Mouse (Mus musculus): Measurements from ENCODE around the gene Ptn. TPM values are rescaled to one million over a fixed set of nuclear protein-coding genes. Genes with fewer than 3 reads are reported as not detected.

Gene Ptn
- total RNA-seq, 2 experiments from 2014 or later = 614 to 699 TPM

DNA sequence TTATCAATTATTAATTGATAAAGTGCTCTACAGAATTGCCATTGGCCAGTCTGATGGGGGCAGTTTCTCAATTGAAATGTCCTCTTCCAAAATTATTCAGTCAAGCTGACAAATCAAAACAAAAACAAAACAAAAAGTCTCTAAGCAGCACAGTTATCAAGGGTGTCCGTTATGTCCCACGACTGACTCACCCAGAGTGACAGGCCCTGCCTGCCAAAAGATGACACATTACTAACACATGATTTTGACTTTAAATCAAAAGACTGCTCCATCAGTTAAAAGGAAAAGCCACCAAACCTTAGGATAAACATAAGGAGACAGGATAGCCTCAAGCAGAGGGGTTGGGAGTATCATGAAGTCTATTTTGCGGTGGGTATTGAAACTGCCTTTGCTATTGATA, 6.6 kb upstream of the Ptn start:
- DNase-seq = no peak
- intact Hi-C loops (cut with DNase I) = no loop called here

DNA sequence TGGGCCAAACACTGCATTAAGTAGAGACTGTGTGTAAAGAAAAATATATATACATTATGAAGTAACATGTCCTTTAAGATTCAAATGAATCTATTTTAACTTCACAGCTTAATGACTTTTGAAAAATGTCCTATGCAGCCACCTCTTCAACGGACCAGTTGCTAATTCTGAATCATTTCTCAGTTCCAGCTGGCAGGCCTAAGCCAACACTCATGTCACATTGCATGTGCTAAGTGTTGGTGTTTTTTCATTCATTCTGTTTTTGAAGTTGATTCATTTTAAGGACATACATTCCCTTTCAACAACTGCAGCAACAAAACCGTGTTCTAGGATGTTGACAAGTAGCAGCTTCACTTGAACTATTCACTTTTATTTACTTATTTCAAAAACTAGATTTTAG, 6.0 kb upstream of the Ptn start:
- DNase-seq = no peak
- intact Hi-C loops (cut with DNase I) = no loop called here

DNA sequence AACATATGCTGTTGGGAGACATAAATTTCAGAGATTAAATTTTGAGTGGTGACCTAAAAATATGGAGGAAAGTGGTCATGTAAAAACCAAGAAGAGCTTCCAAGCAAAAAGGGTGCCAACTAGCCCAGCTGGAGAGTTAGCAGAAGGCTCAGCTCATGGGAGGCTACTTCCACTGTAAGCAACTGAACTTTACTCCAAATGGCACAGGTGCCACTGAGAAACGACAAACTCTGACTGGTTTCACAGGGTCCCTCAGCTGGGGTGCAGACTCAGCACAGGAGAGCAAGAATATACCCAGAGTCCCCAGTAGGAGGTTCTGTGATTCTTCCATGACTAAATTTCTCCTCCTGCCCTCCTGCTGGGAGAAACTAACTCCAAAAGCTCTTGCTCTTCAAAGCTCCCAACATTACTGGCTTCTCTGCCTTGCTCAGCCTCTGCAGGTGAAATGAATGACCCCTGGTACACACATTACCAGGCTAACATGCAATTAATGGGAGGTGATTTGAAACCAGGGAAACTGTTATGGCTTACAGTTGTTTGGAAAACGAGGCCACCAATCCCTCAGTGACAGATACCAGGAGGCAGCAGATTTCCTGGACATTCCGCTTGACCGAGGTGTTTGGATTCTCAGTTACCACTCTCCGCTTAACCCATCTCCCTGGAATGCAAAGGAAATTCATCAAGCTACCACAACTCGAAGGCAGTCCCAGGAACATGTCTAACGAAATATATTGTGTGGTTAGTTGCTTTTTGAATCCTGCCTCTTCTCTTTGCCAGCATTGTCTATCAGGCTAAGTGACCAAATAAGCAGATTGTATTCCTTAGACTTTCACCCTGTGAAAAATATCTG, 2.9 kb upstream of the Ptn start:
- no peak for DNase-seq
- intact Hi-C loops (cut with DNase I) = no loop called here

DNA sequence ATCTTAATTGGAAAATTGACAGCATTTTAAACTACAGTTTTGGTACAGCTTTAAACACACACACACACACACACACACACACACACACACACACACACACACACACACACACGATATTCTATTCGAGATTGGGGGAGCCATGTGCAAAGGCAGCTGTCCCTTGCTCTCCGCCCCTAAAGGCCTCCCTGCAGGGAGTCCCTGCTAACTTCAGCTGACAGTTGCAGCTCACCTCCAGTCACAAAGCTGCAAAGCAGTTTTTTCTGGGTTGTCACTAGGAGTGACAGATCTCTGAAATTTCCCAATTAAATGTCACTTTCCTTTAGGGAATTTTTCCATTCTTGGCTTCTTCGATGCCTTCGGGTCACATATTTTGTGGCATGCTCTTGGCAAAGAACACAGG, 428 bp upstream of the Ptn start:
- intact Hi-C loops (cut with DNase I) = no loop called here
- peak; percentile 67 for DNase-seq

DNA sequence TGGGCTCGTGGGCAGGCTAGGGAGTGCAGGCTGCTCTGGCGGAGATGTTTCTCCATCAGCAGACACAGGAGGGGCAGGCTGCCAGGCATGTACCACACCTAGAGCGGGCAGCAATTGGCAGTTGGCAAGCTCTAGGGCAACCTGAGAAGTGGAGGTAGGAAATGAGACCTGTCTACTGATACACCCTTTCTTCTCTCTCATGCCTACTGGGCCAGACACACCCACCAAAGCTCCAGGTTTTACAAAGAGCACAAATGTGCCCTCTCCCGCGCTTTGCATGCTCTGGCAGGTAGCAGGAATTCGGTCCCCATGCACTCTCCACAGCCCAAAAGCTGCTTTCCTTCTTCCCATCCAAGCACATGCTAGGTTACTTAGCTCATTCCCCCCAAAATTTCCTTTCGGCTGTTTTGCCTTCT, 701 bp downstream of the Ptn start:
- peak; percentile 77 for DNase-seq
- intact Hi-C loops (cut with DNase I) = loop anchor here (5.0 kb wide), 1 partner anchor 93 kb away; no protein-coding TSS in a partner anchor

DNA sequence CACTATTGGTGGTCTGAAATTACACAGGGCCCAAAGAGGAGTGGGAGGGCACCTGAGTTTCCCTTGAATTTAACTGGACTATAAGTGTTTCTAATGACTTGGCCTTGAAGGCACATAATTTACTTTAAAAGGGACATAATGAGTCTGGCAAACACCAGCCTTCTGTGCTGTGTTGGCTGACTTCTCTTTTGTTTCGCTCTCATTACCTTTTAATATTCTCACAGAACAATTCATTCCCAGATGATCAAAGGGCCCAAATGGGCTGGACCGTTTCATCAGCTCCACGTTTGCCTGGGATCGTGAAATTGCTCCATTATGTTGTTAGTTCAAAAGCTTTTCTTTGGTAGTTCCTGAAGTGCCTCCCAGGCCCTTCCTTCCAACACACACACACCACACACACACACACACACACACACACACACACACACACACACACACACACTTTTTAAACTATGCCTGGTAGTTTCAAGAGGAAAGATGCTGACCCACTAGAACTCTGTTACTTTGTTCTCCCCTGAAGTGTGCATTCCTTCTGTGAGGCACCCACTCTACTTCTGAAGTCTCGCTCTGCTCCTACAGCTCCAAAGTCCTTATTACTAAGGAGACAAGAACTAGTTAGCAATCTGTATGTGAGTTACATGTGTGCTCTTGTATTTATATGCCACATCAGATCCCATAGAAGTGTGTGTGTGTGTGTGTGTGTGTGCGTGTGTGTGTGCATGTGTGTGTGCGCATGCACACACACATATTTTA, 1.5 kb downstream of the Ptn start:
- no peak for DNase-seq
- intact Hi-C loops (cut with DNase I) = loop anchor here (5.0 kb wide), 1 partner anchor 94 kb away; no protein-coding TSS in a partner anchor

DNA sequence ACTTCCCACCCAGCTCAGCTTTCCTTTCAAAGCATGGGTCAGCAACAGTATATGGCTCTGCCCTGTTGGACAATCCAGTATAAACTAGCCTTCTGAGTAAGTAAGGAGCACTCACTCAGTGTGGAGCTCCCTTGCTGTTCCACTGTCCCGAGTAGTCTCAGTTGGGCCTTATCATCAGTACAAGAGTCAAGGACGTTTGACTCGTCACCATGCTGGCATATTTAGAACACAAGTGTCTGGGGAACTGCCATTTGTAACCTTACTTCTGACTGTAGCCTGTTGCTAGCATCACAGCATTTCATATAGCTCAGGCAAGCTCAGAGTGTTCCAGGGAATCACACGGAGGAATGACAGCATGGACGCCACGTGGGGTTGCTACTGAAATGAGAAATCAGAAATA, 3.1 kb downstream of the Ptn start:
- DNase-seq = no peak
- intact Hi-C loops (cut with DNase I) = loop anchor here (5.0 kb wide), 1 partner anchor 95 kb away; no protein-coding TSS in a partner anchor

DNA sequence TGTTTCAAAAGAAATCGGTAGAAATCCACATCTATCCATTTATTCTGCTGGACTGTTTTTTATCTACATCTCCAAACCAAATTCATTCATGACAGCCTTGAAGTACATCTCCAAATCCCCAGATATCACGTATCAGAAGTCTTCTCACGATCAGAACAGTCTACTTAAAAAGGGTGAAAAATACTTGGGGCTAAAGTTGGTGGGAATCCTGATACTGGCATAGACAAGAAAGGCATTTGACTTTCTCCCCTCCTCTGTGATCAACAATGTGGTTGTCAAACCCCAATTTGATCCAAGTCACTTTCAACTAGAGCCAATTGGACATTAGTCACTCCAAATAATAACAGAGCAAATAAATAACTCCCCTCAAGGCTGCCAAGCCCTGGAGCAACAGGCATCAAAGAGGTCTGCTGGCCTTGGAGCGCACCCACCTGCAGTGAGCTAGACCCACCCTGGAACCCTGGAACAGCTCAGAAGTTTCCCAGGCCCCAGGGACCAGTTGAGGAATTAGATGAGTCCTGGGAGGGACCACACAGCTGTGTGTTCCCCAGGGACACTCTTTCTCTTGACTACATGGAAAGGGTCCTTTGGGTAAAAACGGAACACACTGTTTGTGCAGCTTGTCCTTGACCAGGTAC, 9.6 kb downstream of the Ptn start:
- intact Hi-C loops (cut with DNase I) = no loop called here
- peak; percentile 39 for DNase-seq

DNA sequence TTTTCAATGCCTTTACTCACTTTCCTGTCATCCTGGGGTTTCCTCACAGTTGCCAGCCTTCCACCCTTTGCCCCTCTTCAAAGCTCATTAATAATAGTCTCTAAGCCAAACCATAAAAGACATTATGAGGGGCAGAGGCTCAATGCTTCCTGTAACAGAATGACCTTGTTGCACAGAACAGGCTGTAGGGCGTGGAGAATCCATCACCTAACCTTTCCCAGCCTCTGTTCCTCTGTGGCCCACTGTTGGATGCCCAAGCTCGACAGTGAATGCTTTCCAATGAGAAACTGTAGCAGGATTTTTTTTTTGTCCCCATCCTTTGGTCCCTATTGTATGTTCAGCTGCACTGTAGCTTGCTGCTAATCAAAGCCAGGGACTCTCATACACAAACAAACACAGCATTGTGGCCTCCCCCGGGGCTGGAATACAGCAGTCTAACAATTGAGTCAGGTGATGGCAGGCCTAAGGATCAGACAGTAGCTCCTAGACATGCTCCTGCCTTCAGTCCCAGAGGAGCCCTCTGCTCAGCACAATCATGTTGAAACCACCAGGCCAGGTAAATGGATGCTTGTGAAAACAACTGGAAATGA, 12.9 kb downstream of the Ptn start:
- intact Hi-C loops (cut with DNase I) = no loop called here
- DNase-seq = no peak

DNA sequence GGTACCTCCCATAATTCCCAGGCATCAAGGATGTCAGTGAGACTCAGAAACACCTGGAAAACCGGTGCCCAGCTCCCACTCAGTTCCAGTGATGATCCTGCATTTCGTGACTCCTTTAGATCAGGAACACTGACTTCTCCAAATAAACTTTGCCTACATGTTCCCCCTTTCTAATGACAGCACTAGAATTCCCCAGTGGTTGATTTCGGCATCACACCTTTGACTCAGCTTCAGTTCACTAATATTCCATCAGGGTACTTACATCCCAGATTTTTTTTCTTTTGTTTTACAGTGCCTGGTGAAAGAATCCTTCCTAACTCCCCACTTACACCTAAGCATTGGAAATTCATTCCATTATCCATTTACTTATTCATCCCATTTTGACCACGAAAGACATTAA, 15.5 kb downstream of the Ptn start:
- DNase-seq = no peak
- intact Hi-C loops (cut with DNase I) = no loop called here

DNA sequence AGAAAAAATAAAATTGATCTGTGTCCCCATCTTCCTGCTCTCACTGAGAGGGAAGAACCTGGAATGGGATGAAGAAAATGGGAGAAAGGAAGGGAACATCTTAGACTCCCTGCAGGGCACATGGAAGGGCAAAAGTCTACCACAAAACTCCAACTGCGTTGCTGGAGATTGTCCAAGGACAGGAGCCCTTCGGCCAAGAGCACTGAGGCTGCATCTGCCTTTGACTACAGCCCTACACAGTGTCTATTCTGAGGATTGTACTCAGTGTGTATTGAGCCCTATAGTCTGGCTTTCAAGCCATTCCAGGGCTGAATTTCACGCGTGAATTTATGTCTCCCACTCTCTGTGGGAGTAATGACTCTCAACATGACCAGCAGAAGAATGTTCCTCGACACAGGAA, 16.2 kb downstream of the Ptn start:
- DNase-seq = peak; percentile 87
- intact Hi-C loops (cut with DNase I) = no loop called here

DNA sequence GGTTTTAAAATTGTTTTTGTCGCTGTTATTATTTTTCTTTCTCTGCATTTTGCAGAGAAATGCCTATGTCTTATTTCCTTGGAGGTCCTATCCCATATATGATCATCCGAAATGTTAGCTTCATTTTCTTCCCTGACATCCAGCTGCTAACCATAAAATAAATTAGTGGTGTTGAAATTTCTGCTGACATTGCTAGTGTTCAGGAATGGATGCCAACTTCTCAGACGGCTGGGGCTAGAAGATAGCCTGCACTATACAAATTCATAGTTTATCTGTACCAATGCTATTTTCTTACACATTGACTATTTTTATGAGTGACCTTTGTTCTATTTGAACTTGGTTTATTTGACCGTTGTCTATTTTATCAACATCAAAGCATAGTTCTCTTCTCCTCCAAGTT, 20.8 kb downstream of the Ptn start:
- DNase-seq = no peak
- intact Hi-C loops (cut with DNase I) = no loop called here

DNA sequence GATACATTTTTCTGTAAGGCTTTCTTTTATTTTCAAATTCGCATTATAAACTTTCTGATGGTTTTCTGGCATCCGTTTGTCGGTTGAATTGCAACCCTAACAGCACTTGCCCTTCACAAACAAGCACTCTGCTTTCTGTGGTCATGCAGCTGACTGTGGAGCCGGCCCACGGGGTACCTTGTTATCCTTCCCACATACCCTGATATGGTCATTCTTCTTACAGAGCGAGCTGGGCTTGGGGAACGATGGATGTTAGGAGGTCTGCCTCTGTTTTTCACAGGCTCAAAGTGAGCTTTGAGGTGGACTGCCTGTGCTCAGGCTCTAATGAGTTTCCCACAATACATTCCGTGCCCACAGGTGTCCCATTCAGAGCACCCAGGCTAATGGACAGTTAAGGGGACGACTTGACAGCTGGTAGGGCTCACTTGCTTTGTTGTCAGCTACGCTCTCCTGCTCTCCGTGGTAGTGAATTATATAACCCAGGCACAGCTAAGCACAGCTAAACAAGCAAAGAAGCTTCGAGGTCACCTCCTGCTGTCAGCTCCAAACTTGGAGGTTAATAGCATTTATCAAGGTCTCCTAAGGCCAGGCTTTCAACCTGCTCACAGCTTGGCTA, 21.3 kb downstream of the Ptn start:
- DNase-seq = no peak
- intact Hi-C loops (cut with DNase I) = no loop called here

DNA sequence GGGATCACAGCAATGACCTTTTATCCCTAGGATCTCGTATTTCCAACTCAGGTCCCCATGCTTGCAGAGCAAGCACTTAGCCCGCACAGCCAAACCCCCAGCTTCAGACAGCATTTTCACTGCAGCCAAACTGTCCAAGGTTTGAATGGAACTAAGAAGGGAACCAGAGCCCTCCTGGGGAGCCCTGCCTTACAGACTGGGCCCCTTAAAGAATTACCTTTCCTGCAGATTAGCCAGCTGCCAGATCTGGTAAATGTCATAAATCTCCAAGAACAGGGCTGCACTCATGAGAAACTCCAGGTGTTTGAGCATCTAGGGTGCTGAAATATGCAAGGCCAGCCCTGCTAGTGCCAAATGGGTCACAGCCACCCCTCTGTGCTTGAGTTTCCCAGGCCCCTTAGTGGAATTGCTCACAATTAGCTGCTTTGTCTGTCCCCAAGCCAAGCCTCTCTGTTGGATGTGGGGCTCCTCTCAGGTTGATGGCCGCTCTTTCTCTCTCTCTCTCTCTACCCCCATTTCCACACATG, 25.3 kb downstream of the Ptn start:
- intact Hi-C loops (cut with DNase I) = no loop called here
- DNase-seq = peak; percentile 29

DNA sequence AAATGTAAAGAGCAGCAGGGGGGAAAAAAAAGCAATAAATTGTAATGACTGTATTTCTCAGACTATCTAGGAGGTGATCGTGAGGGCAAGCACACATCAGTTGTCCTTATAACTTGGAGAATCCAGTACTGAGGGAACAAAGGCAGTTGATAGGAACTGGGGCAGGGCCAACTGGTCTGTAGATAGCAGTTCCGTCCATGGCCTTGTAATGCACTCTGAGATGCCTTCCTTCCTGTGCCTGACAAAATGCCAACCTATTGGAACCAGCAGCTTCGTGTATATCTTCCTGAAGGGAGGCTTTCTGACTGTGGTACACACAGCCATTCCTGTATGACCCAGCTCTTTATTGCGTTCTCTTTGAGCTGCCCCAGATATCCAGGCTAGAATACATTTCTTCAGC, 27.5 kb downstream of the Ptn start:
- intact Hi-C loops (cut with DNase I) = no loop called here
- DNase-seq = no peak

DNA sequence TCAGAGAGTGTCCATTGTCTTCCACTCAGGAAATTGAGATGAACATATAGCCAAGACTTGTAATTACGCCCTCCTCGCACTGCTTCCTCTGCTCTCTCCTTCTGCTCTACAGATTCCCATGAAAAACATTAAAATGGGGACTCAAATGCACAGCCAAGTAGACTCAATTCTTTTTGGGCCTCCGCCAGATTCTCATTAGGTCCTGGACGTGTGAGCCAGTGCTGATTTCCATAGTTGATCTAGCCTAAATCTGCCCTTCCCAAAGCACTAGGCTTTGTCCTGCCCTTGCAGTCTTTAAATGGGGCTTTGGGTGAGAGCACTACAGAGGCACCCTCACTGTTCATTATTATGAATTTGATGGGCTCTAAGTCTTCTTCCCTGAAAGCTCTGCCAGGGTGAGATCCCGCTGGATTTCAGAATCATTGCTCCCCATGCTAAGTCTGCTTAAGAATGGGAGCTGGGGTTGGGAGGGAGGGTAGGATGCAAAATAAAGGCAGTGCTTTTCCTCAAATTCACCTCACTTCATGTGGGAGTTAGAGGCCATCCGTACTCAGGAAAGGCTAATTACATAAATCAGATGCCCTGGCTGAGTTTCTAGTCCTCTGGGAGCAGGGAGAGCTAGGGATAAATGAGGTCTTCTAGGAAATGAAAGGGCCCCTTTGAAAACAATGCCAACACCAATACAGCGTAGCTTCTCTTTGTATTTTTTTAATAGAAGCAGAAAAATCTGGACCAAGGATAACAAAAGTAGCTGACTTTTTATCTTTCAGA, 32.3 kb downstream of the Ptn start:
- intact Hi-C loops (cut with DNase I) = no loop called here

DNA sequence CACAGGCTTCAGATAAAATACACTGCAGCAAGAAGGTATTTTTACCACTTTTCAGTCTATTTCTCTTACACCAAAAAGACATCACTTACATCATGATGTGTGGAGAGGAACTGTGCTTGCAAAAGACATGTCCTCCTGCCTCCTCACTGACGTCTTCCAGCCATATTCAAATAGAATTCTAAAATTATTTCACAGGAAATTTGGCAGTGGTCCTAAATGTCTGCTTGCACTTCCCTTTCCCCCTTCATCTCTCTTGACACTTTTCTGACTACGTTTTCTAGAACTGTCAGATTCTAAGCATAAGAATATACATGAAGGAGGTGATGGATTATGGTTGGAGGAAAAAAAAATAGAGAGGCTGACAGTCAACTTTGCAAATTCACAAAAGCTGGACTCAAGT, 33.0 kb downstream of the Ptn start:
- intact Hi-C loops (cut with DNase I) = no loop called here
- no peak for DNase-seq

More for the DNA sequence above, 32.3 kb downstream of the Ptn start:
- DNase-seq = peak; percentile 63

DNA sequence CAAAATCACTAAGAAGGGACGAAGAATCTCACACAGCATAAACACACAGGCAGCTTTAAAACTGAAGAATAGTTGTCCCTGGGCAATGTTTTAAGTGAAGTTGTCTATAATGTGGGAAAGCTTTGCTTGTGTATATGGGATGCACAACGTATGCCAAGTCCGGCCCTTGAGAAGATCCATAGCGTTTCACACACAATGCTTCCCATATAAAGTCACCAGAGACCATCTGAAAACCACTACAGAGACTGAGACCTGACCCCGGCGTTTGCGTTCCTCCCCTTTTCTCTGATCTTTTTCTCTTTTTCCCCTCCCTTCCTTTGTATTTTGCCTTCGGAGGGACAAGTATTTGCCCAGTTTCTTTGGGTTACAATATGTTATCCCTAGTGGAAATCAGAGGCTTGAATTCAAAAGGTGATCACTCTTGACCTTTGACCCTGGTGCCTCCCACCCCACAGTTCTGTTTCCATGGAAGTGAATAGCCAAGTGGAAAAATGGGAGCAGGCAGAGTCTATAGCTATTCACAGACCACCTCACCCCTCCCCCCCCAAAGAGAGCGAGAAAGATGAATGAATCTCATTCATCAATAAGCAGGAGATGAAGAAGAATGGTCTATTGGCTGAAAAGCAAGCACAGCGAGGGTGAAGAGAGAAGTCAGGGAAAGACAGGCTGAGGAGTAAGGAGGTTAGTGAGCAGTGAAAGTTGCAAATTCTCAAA, 34.2 kb downstream of the Ptn start:
- DNase-seq = peak; percentile 25
- intact Hi-C loops (cut with DNase I) = no loop called here

DNA sequence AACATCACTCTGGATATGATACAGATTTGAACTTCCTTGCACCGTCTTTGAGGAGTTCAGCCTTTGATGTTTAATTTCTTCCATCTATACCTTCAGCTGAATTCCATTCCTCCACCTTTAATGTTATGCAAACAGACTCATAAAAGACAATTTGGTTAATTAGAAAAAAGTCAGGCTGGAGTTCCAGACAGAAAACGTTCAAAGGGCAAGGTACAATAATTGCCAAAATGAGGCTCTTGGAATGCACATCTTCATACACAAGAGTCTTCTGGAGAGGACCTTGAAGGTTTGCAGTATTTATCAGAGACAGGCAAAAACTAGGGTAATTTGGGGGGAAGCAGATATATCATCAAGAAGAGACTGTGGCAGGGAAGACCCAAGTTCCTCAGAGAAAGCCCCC, 37.5 kb downstream of the Ptn start:
- DNase-seq = no peak
- intact Hi-C loops (cut with DNase I) = no loop called here

All from left cerebral cortex, postnatal 4 days (tissue).